Mouse (Mus musculus): ENCODE results near the gene Fam181a. TPM values are rescaled to one million over a fixed set of nuclear protein-coding genes. Genes with fewer than 3 reads are reported as not detected.

Gene Fam181a
- polyA plus RNA-seq, 2 experiments: 0.16 TPM; not detected in 1

GRCm38 (mm10) chr12:103314640-103315361, 4.0 kb downstream of the Fam181a start:
- Histone ChIP-seq H3K9ac (ENCODE audit: low read depth, low read length, severe bottlenecking) (peak overlapping the region; percentile 43; the same call in 1 of the 2 replicates), H3K4me3 (replicated peaks; ENCODE audit: low read length) (peak overlapping the region; percentile 14; the same call in 1 of the 2 replicates), H3K27ac (replicated peaks; ENCODE audit: low read depth, low read length) (no peak overlapping the region), H3K27me3 (ENCODE audit: control insufficient read depth, insufficient read depth, low read length) (0 out of 2 replicates have a peak, but pooled peaks cover 13% of the 10 kb centered on the region), H3K36me3 (ENCODE audit: control insufficient read depth, insufficient read depth, low read length) (no peaks in the 10 kb centered on the region), H3K9me3 (ENCODE audit: control insufficient read depth, low read length) (no peaks in the 10 kb centered on the region), H3K4me2 (replicated peaks; ENCODE audit: low read depth, low read length, severe bottlenecking) (peak overlapping the region; percentile 44), H3K4me1 (ENCODE audit: control insufficient read depth, insufficient read depth, low read length) (no peaks in the 10 kb centered on the region)
- TF ChIP-seq POLR2A (IDR thresholded peaks at IDR 0.05; ENCODE audit: borderline replicate concordance, extremely low read depth, insufficient read depth, insufficient read length): no peak
- 9% methylated on average over 25 of the region's 25 CpGs for WGBS
- ATAC-seq (ENCODE audit: low FRiP score, low read depth) (peak; percentile 53), DNase-seq (ENCODE audit: low spot score) (no peak)

GRCm38 (mm10) chr12:103315831-103316545, 5.2 kb downstream of the Fam181a start:
- no peak overlapping the region for H3K4me3 ChIP-seq (replicated peaks; ENCODE audit: low read length)
- H3K9ac ChIP-seq (ENCODE audit: low read depth, low read length, severe bottlenecking): no peak overlapping the region
- H3K27me3 ChIP-seq (ENCODE audit: control insufficient read depth, insufficient read depth, low read length): 0 out of 2 replicates have a peak, but pooled peaks cover 13% of the 10 kb centered on the region
- no peak for DNase-seq (ENCODE audit: low spot score)
- H3K27ac ChIP-seq (replicated peaks; ENCODE audit: low read depth, low read length): no peak overlapping the region
- H3K9me3 ChIP-seq (ENCODE audit: control insufficient read depth, low read length): no peaks in the 10 kb centered on the region
- ATAC-seq (ENCODE audit: low FRiP score, low read depth): no peak
- no peaks in the 10 kb centered on the region for H3K36me3 ChIP-seq (ENCODE audit: control insufficient read depth, insufficient read depth, low read length)
- no peak for TF ChIP-seq POLR2A (IDR thresholded peaks at IDR 0.05; ENCODE audit: borderline replicate concordance, extremely low read depth, insufficient read depth, insufficient read length)
- WGBS: 44% methylated on average over 19 of the region's 20 CpGs
- no peak overlapping the region for H3K4me2 ChIP-seq (replicated peaks; ENCODE audit: low read depth, low read length, severe bottlenecking)
- no peaks in the 10 kb centered on the region for H3K4me1 ChIP-seq (ENCODE audit: control insufficient read depth, insufficient read depth, low read length)

GRCm38 (mm10) chr12:103322801-103323200, 12.0 kb downstream of the Fam181a start:
- peaks cover 10% of the 10 kb centered on the region; the same call in 1 of the 2 replicates for H3K27me3 ChIP-seq (ENCODE audit: control insufficient read depth, insufficient read depth, low read length)
- H3K4me3 ChIP-seq (replicated peaks; ENCODE audit: low read length): no peak overlapping the region
- WGBS: 23% methylated on average over 3 of the region's 3 CpGs

GRCm38 (mm10) chr12:103325156-103325857, 14.5 kb downstream of the Fam181a start:
- Histone ChIP-seq H3K9me3 (ENCODE audit: control insufficient read depth, low read length) (no peaks in the 10 kb centered on the region), H3K4me2 (replicated peaks; ENCODE audit: low read depth, low read length, severe bottlenecking) (peak overlapping the region; percentile 65), H3K4me3 (replicated peaks; ENCODE audit: low read length) (peak overlapping the region; percentile 33), H3K4me1 (ENCODE audit: control insufficient read depth, insufficient read depth, low read length) (peaks cover 4% of the 10 kb centered on the region; the same call in 1 of the 2 replicates), H3K27me3 (ENCODE audit: control insufficient read depth, insufficient read depth, low read length) (peaks cover 10% of the 10 kb centered on the region; the same call in 1 of the 2 replicates), H3K9ac (ENCODE audit: low read depth, low read length, severe bottlenecking) (peak overlapping the region; percentile 46; the same call in 1 of the 2 replicates), H3K36me3 (ENCODE audit: control insufficient read depth, insufficient read depth, low read length) (no peaks in the 10 kb centered on the region), H3K27ac (replicated peaks; ENCODE audit: low read depth, low read length) (no peak overlapping the region)
- 8% methylated on average over 58 of the region's 60 CpGs for WGBS
- no peak for TF ChIP-seq POLR2A (IDR thresholded peaks at IDR 0.05; ENCODE audit: borderline replicate concordance, extremely low read depth, insufficient read depth, insufficient read length)
- ATAC-seq (ENCODE audit: low FRiP score, low read depth) (peak; percentile 90), DNase-seq (ENCODE audit: low spot score) (peak; percentile 92)

More at GRCm38 (mm10) chr12:103322801-103323200, 12.0 kb downstream of the Fam181a start:
- Histone ChIP-seq H3K36me3 (ENCODE audit: control insufficient read depth, insufficient read depth, low read length) (no peaks in the 10 kb centered on the region), H3K9me3 (ENCODE audit: control insufficient read depth, low read length) (no peaks in the 10 kb centered on the region), H3K4me2 (replicated peaks; ENCODE audit: low read depth, low read length, severe bottlenecking) (no peak overlapping the region), H3K9ac (ENCODE audit: low read depth, low read length, severe bottlenecking) (no peak overlapping the region), H3K27ac (replicated peaks; ENCODE audit: low read depth, low read length) (no peak overlapping the region), H3K4me1 (ENCODE audit: control insufficient read depth, insufficient read depth, low read length) (peaks cover 4% of the 10 kb centered on the region; the same call in 1 of the 2 replicates)
- TF ChIP-seq POLR2A (IDR thresholded peaks at IDR 0.05; ENCODE audit: borderline replicate concordance, extremely low read depth, insufficient read depth, insufficient read length): no peak
- ATAC-seq (ENCODE audit: low FRiP score, low read depth) (no peak), DNase-seq (ENCODE audit: low spot score) (no peak)

- Histone ChIP-seq H3K4me3 (replicated peaks; ENCODE audit: low read length) (no peak overlapping the region), H3K9ac (ENCODE audit: low read depth, low read length, severe bottlenecking) (no peak overlapping the region), H3K27me3 (ENCODE audit: control insufficient read depth, insufficient read depth, low read length) (peaks cover 10% of the 10 kb centered on the region; the same call in 1 of the 2 replicates), H3K27ac (replicated peaks; ENCODE audit: low read depth, low read length) (no peak overlapping the region), H3K36me3 (ENCODE audit: control insufficient read depth, insufficient read depth, low read length) (no peaks in the 10 kb centered on the region), H3K4me1 (ENCODE audit: control insufficient read depth, insufficient read depth, low read length) (peaks cover 4% of the 10 kb centered on the region; the same call in 1 of the 2 replicates), H3K9me3 (ENCODE audit: control insufficient read depth, low read length) (no peaks in the 10 kb centered on the region), H3K4me2 (replicated peaks; ENCODE audit: low read depth, low read length, severe bottlenecking) (no peak overlapping the region)
- DNase-seq (ENCODE audit: low spot score): no peak
- no peak for ATAC-seq (ENCODE audit: low FRiP score, low read depth)
- TF ChIP-seq POLR2A (IDR thresholded peaks at IDR 0.05; ENCODE audit: borderline replicate concordance, extremely low read depth, insufficient read depth, insufficient read length): no peak
- 56% methylated on average over 4 of the region's 4 CpGs for whole genome bisulfite sequencing
These were observed 15.8 kb downstream of the Fam181a start for GRCm38 (mm10) chr12:103326569-103326968.

All from limb, embryonic 14.5 days (tissue).